Mouse (Mus musculus) stomach, postnatal 0 days (tissue): Measurements from ENCODE around the gene Arntl. TPM values are rescaled to one million over a fixed set of nuclear protein-coding genes. Genes with fewer than 3 reads are reported as not detected.

Source experiments
- ATAC-seq: fragments of 200-750 bp; cut with Nextera tagmentation; 2 replicates; pipeline ENCODE4 v1.8.0; 2017; ENCODE audit not compliant: low FRiP score, low TSS enrichment
- DNase-seq: peaks from one replicate; pipeline ENCODE4 v3.0.0-alpha.2; 2016; ENCODE audit warnings: low spot score
- H3K27ac ChIP-seq: fragments of 300-500 bp; sonication (generic); replicated peaks from 2 replicates; pipeline ENCODE4 v1.5.1; 2014; ENCODE audit warnings: mild to moderate bottlenecking, control low read depth
- H3K27me3 ChIP-seq: fragments of 300-500 bp; sonication (generic); 2 replicates; pipeline ENCODE4 v1.6.1; 2014; ENCODE audit warnings: low read length; ENCODE audit not compliant: control insufficient read depth, insufficient read depth
- H3K36me3 ChIP-seq: fragments of 300-500 bp; sonication (generic); 2 replicates; pipeline ENCODE4 v1.6.1; 2014; ENCODE audit warnings: low read length, mixed read lengths; ENCODE audit not compliant: control insufficient read depth, insufficient read depth
- H3K4me1 ChIP-seq: fragments of 300-500 bp; sonication (generic); replicated peaks from 2 replicates; pipeline ENCODE4 v1.6.1; 2014; ENCODE audit warnings: antibody characterized with exemption; ENCODE audit not compliant: control insufficient read depth, insufficient read depth
- H3K4me2 ChIP-seq: fragments of 300-500 bp; sonication (generic); replicated peaks from 2 replicates; pipeline ENCODE4 v1.6.1; 2014; ENCODE audit warnings: low read depth, mild to moderate bottlenecking, control low read depth, moderate library complexity
- H3K4me3 ChIP-seq: fragments of 300-500 bp; sonication (generic); 2 replicates; pipeline ENCODE4 v1.5.1; 2014; ENCODE audit warnings: low read depth, low read length, control low read depth
- H3K9ac ChIP-seq: fragments of 300-500 bp; sonication (generic); 2 replicates; pipeline ENCODE4 v1.6.1; 2014; ENCODE audit warnings: mild to moderate bottlenecking, low read length, control low read depth, mixed read lengths
- H3K9me3 ChIP-seq: fragments of 300-500 bp; sonication (generic); 2 replicates; pipeline ENCODE4 v1.6.1; 2016; ENCODE audit warnings: low read length; ENCODE audit not compliant: control insufficient read depth
- CTCF ChIP-seq: IDR thresholded peaks from 2 replicates; pipeline ENCODE4 v1.5.1; 2016; ENCODE audit warnings: antibody characterized with exemption, low read depth, mild to moderate bottlenecking, moderate library complexity
- EP300 ChIP-seq: optimal IDR thresholded peaks from 2 replicates; pipeline ENCODE3; 2016; ENCODE audit warnings: antibody characterized with exemption
- WGBS: fragments of 180-500 bp; shearing (Covaris S2); extraction: QIAGEN DNeasy Blood & Tissue Kit; methylation state at CpG from one replicate; pipeline ENCODE4 v1.1.7; 2014; 5-methylcytosine and 5-hydroxymethylcytosine counted together
- polyA plus RNA-seq: library from polyadenylated mRNA; unstranded; fragments of >200 nt; fragmentation: Nextera tagmentation; extraction: Ambion mirVana; gene quantifications from 2 replicates; pipeline ENCODE4 v1.2.1, GENCODE M21; 2015

Gene Arntl
- polyA plus RNA-seq, 1 experiment from 2014 or later = 6.6 TPM

DNA sequence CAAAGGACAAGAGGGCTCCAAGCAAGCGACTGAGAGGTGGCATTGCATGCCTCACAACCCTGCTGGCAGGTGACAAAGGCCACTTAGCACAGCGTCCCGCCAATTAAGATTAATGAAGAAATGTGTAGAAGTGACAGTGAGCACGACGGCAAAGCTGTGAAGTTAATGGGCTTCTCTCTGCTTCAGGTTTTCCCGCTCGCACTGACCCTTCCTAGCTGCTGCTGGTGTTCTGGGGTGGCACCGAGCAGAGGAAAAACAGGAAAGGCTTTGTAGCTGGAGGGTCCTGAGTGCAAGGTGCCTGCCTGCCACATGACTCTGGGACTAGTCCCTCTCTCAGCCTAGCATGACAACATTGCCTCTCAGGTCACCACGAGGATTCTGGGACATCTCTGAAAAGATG, 18.7 kb upstream of the Arntl start:
- TF ChIP-seq CTCF (no peak), EP300 (no peak)

DNA sequence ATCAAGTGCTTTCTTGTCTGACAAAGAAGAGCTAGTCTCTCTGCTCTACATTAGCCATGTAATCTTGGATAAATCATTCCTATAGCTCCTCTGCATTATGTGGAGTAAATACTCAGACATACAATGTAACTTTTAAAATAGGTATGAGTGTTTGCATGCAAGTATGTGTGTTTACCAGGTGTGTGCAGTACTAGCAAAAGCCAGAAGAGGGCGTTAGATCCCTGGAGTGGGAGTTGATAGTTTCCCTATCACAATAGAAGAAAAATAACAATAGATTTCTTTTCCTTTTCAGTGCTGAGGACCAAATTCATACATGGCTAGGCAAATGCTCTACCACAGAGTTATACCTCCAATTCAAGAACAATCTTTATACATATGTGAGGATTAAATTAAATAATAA, 15.5 kb upstream of the Arntl start:
- no peak for DNase-seq
- Histone ChIP-seq H3K9me3 (no peaks in the 10 kb centered on the region), H3K27me3 (no peaks in the 10 kb centered on the region), H3K9ac (no peak overlapping the region), H3K4me1 (no peaks in the 10 kb centered on the region; the same call in 1 of the 2 replicates), H3K4me3 (no peak overlapping the region), H3K36me3 (no peaks in the 10 kb centered on the region), H3K4me2 (no peak overlapping the region), H3K27ac (no peak overlapping the region)
- ATAC-seq = no peak
- 61% methylated on average over 1 of the region's 1 CpGs for WGBS
- no peak for TF ChIP-seq EP300
- peak; percentile 55 for TF ChIP-seq CTCF

More for the DNA sequence above, 18.7 kb upstream of the Arntl start:
- no peak overlapping the region for H3K27ac ChIP-seq
- ATAC-seq (no peak), DNase-seq (no peak)
- H3K9ac ChIP-seq = no peak overlapping the region
- H3K27me3 ChIP-seq = no peaks in the 10 kb centered on the region
- no peak overlapping the region for H3K4me3 ChIP-seq
- H3K4me1 ChIP-seq = no peaks in the 10 kb centered on the region
- H3K4me2 ChIP-seq = no peak overlapping the region
- no peaks in the 10 kb centered on the region for H3K9me3 ChIP-seq
- H3K36me3 ChIP-seq = no peaks in the 10 kb centered on the region
- WGBS = 63% methylated on average over 9 of the region's 9 CpGs

GRCm38 (mm10) chr7:113192714-113193365, 14.4 kb upstream of the Arntl start:
- H3K9me3 ChIP-seq = no peaks in the 10 kb centered on the region
- ATAC-seq = no peak
- H3K27me3 ChIP-seq = no peaks in the 10 kb centered on the region
- H3K4me3 ChIP-seq = no peak overlapping the region
- H3K4me2 ChIP-seq = no peak overlapping the region
- H3K4me1 ChIP-seq = no peaks in the 10 kb centered on the region; the same call in 1 of the 2 replicates
- DNase-seq = no peak
- TF ChIP-seq EP300 (no peak), CTCF (0 out of 2 replicates have a peak, but pooled peaks have one; percentile 9)
- H3K9ac ChIP-seq = no peak overlapping the region
- no peaks in the 10 kb centered on the region for H3K36me3 ChIP-seq
- WGBS = 17% methylated on average over 8 of the region's 8 CpGs
- no peak overlapping the region for H3K27ac ChIP-seq

GRCm38 (mm10) chr7:113193872-113194271, 13.4 kb upstream of the Arntl start:
- Histone ChIP-seq H3K9ac (no peak overlapping the region), H3K4me2 (no peak overlapping the region), H3K27me3 (no peaks in the 10 kb centered on the region), H3K4me1 (no peaks in the 10 kb centered on the region; the same call in 1 of the 2 replicates), H3K36me3 (no peaks in the 10 kb centered on the region), H3K27ac (no peak overlapping the region), H3K9me3 (no peaks in the 10 kb centered on the region), H3K4me3 (no peak overlapping the region)
- no peak for TF ChIP-seq EP300
- TF ChIP-seq CTCF = no peak
- DNase-seq (no peak), ATAC-seq (no peak)

- Histone ChIP-seq H3K4me3 (no peak overlapping the region), H3K27me3 (no peaks in the 10 kb centered on the region), H3K9me3 (no peaks in the 10 kb centered on the region), H3K4me2 (no peak overlapping the region), H3K36me3 (no peaks in the 10 kb centered on the region), H3K4me1 (no peaks in the 10 kb centered on the region; the same call in 1 of the 2 replicates), H3K27ac (no peak overlapping the region), H3K9ac (no peak overlapping the region)
- TF ChIP-seq EP300 = peak; percentile 44
- TF ChIP-seq CTCF = no peak
- ATAC-seq = no peak
- 51% methylated on average over 2 of the region's 2 CpGs for WGBS
- DNase-seq = no peak
These were observed 12.0 kb upstream of the Arntl start for GRCm38 (mm10) chr7:113195271-113195670.

- TF ChIP-seq CTCF = no peak
- TF ChIP-seq EP300 = no peak
- 64% methylated on average over 3 of the region's 3 CpGs for WGBS
- H3K27ac ChIP-seq = no peak overlapping the region
- no peaks in the 10 kb centered on the region for H3K9me3 ChIP-seq
- no peaks in the 10 kb centered on the region for H3K36me3 ChIP-seq
- no peak overlapping the region for H3K9ac ChIP-seq
- ATAC-seq (no peak), DNase-seq (no peak)
- no peak overlapping the region for H3K4me3 ChIP-seq
- H3K27me3 ChIP-seq = no peaks in the 10 kb centered on the region
- no peak overlapping the region for H3K4me2 ChIP-seq
- H3K4me1 ChIP-seq = no peaks in the 10 kb centered on the region; the same call in 1 of the 2 replicates
These were observed 11.1 kb upstream of the Arntl start for GRCm38 (mm10) chr7:113196171-113196570.
